Mouse (Mus musculus) liver, embryonic 14.5 days (tissue): ENCODE results near the gene Zfp472.

ENCODE experiments used
- CTCF ChIP-seq: IDR thresholded peaks from 2 replicates; pipeline ENCODE4 v1.5.1; 2016; ENCODE audit warnings: antibody characterized with exemption, low read depth, control low read depth
- EP300 ChIP-seq: IDR thresholded peaks from 2 replicates; pipeline ENCODE4 v1.6.1; 2016; ENCODE audit warnings: antibody characterized with exemption, low read depth

DNA sequence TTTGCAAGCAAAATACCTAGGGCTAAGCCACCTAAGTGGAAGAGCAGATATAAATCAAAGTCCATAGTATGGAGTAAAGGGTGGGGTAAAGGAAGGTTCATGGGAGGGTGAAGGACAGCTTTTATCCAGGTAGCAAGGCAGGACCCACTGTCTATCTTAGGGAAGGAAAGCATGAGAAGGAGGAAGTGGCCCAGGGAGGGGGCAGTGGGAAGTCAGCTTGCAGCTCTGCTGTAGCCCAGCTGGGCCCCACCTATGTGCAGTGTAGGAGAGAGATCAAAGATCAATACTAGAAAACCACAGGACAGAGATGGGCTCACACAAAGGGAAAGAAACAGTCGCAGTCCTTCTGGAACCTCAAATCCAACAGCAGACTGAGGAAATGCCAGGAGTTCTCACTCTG, 49.5 kb upstream of the Zfp472 start:
- TF ChIP-seq CTCF (no peak), EP300 (no peak)
